Mouse (Mus musculus): ENCODE measurements around the gene Pim3.

GRCm38 (mm10) chr15:88889032-88889431 lies 27.0 kb downstream of the Pim3 start:
- no peak for TF ChIP-seq CEBPB (IDR thresholded peaks at IDR 0.05; ENCODE audit: low read depth)
- no peak for TF ChIP-seq USF1 (IDR thresholded peaks at IDR 0.05; ENCODE audit: low read depth)
- no peak for TF ChIP-seq CTCF (IDR thresholded peaks at IDR 0.05; ENCODE audit: control insufficient read depth, insufficient read depth, insufficient read length)
- TF ChIP-seq MAX (IDR thresholded peaks at IDR 0.05): no peak
- TF ChIP-seq MYOD1 (IDR thresholded peaks at IDR 0.05; ENCODE audit: control insufficient read depth, insufficient read length, low read depth): no peak
- no peak for TF ChIP-seq MYOG (IDR thresholded peaks at IDR 0.05; ENCODE audit: control insufficient read depth, extremely low read depth, insufficient read length)

Data from C2C12 (cell line).